Mouse (Mus musculus): ENCODE data around the gene Lsamp.

GRCm38 (mm10) chr16:42113246-42113645, 2129.1 kb downstream of the Lsamp start:
- TF ChIP-seq CTCF (IDR thresholded peaks at IDR 0.05) (no peak), POLR2A (IDR thresholded peaks at IDR 0.05; ENCODE audit: insufficient read depth, low read depth, low read length) (no peak)
